Mouse (Mus musculus) gastrocnemius, adult 2 months (tissue): ENCODE results near the gene Ankrd2. TPM values are rescaled to one million over a fixed set of nuclear protein-coding genes. Genes with fewer than 3 reads are reported as not detected.

Experiments used
- DNase-seq: peaks from one replicate; pipeline ENCODE4 v3.0.0; 2022
- H3K27ac ChIP-seq: fragments of 200-600 bp; 2 replicates; pipeline ENCODE4 v1.8.1; 2022; ENCODE audit warnings: mild to moderate bottlenecking
- H3K4me3 ChIP-seq: fragments of 200-600 bp; 2 replicates; pipeline ENCODE4 v1.8.1; 2022; ENCODE audit warnings: mild to moderate bottlenecking, moderate library complexity
- CTCF ChIP-seq: fragments of 200-600 bp; IDR thresholded peaks from 2 replicates; pipeline ENCODE4 v1.8.1; 2022; ENCODE audit warnings: antibody characterized with exemption, mild to moderate bottlenecking, moderate library complexity
- intact Hi-C: fragments of 180-260 bp; cut with DNase I; formaldehyde crosslinking; loops from one replicate; pipeline ENCODE4 v1.15.1; 2025
- total RNA-seq, 2 experiments: library from RNA; stranded (reverse); gene quantifications; 2 replicates each; pipeline ENCODE4 v1.2.3; 2021

The Ankrd2 gene
- total RNA-seq, 2 experiments from 2014 or later = 154 to 235 TPM

DNA sequence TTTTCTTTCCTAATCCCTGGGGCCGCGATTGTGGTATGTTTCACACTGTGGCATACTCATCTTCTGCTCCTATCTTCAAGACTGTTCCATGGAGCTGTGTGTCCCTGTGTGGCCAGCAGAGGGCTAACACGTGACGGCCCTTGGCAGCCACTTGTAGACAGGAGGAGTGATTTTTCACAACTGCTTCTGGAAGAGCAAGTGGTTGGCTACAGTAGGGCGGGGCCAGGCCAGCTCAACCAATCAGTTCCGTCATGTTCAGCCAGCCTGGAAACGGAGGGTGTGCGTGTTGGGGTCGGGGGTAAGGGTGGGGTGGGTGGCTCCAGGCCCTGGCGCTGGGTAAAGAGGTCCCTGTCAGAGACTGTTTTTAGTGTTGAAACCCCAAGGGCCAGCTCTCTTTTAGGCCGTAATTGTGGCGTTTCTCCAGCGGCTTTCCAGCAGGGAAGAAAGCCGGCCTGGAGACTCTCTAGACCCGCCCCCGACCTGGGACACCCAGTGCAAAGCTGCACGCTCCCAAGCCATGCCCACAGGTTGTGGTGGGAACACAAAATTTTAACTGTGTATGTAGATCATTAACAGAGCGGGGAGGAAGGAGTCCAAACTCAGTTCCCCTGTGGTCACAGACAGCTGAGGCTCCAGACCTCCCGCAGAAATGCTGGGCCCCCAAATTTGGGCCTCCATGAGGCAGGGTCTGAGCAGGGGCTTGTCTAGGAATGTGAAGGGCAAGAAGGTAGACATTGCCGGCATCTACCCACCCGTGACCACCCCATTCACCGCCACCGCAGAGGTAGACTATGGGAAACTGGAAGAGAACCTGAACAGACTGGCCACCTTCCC is 9.7 kb downstream of the Ankrd2 start, which contains the start of gene Hoga1:
Gene Hoga1, plus strand, starts transcription at position 342 of the 834 bp plus-strand sequence.
- H3K4me3 ChIP-seq = peak within 1 kb of the TSS; percentile 77
- peak; percentile 79 for TF ChIP-seq CTCF
- peak; percentile 89 for DNase-seq
- intact Hi-C loops = no loop called here
- H3K27ac ChIP-seq = peak within 1 kb of the TSS; percentile 87

DNA sequence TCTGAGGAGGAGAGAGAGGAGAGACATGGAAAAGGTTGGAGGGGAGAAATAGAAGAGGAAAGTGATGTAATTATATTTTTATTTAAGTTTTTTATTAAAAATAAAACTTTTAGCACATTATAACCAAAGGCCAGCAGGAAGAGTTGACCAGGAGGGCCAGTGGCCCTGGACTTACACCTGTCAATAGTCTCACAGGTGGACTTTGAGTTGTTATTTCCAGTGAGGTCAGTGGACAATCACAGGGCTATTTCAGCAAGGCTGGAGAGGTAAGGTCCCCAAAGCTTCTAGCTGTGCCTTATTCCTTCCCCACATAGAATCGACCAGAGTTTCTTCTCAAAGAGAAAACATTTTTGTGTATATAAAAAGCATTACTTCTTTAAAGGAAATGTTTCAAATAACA is 14.5 kb downstream of the Ankrd2 start:
- no peak for DNase-seq
- no peak for TF ChIP-seq CTCF
- Histone ChIP-seq H3K27ac (no peak overlapping the region), H3K4me3 (no peak overlapping the region)
- intact Hi-C loops = no loop called here

DNA sequence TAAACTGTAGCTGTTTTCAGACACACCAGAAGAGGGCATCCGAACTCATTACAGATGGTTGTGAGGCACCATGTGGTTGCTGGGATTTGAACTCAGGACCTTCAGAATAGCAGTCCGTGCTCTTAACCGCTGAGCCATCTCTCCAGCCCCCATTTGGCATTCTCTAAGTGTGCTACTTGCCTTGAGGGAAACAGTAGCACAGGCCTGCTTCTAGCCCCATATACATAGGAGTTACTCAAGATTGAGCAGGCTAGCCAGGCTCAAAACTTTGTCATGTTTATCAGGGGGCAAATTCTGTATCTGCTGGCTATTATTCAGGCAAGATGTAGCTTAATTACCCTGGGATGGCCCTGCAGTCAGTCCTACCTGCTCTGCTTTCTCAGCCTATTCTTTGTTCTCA is 15.6 kb downstream of the Ankrd2 start:
- Histone ChIP-seq H3K27ac (no peak overlapping the region), H3K4me3 (no peak overlapping the region)
- DNase-seq = no peak
- TF ChIP-seq CTCF = no peak
- intact Hi-C loops = no loop called here

DNA sequence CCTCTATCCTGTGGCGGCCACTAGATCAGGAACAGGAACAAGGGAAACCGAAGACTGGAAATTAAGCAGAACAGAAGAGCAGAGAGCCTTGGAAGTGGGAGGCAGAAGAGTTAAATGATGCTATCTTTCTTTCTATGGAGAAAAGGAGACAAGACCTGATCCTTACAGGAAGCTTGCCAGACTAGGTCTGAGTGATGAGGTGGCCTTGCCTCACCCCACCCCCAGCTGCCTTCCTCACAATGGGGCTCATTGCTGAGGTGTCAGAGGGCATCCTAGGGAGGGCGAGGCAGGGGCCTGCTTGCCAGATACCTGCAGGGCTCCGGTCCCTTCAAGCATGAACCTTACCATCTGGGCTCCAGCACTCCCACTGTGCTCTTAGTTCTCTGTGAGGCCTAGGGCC is 16.1 kb downstream of the Ankrd2 start, which contains the start of gene 4933411K16Rik:
Gene 4933411K16Rik, plus strand, starts transcription at position 301 of the 400 bp plus-strand sequence.
- no peak within 1 kb of the TSS for H3K4me3 ChIP-seq
- no peak for TF ChIP-seq CTCF
- DNase-seq = no peak
- intact Hi-C loops = no loop called here
- H3K27ac ChIP-seq = no peak within 1 kb of the TSS

DNA sequence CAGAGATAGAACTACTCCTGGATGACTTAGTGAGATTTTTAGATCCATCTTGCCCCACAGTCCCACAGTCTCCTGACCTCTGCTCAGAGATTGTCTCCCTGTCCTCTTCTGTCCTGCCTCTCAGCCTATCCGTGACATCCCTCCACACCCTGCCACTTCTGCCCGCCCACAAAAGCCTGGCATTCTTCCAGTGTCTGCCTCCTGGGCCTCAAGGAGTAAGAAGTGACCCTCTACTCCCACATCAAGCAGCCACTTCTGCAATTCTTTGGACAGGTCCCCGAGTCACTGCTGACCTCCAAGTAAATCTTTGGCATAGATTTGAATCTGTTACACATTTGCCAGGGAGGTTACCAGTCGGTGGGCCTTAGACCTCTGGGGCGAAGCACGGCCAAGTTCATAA is 18.5 kb downstream of the Ankrd2 start:
- TF ChIP-seq CTCF = no peak
- H3K4me3 ChIP-seq = no peak overlapping the region
- H3K27ac ChIP-seq = no peak overlapping the region
- peak; percentile 52 for DNase-seq
- intact Hi-C loops = no loop called here

DNA sequence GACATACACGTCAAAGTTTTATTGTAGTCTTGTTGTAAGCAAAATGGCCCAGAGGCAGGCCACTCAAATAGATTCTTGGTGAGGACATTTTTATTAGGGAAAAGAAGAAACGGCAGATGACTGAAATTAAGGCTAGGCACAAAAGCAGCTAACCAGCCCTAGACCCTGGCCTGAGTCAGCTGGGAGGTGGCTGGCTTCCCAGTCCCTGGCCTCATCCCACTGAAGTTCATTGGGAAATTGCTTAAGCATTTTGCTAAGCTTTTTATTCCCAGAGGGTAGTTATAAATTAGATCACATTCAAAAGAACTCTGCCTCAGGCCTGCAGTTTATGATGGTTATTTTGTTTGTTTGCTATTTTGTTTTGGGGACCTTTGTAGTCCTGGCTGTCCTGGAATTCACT is 20.1 kb downstream of the Ankrd2 start:
- intact Hi-C loops = no loop called here
- TF ChIP-seq CTCF = no peak
- Histone ChIP-seq H3K27ac (peak overlapping the region; percentile 61), H3K4me3 (no peak overlapping the region)
- peak; percentile 88 for DNase-seq

DNA sequence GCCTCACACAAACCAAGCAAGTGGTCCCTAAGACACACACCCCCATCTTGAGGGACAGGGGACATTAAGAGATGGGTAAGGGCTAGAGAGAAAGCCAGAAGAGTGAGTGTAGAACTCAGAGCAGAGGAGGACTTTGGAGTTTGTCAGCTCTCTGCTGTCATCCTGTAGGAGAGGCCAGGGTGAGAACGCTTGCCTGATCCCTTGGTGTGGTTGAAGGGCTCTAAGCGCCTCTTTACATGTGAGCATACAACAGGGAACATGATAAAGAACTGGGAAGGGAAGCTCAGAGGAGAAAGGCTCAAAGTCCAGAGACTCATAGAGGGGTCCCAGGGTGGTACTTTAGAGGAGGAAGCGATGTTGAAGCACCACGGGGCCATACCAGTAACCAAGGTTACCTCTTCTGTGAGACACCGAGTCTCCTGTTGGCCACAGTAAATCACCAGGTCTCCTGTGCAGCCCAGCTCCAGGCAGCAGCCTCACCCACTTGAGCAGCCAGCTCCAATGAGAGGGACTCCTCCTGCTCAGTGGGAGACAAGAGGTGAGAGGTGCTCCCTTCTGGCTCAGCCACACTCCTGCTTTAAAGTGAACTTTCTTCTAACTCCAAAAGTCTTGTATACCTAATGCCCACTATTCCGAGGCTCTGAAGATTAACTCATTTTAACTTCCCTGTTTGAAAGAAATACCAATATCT is 21.1 kb downstream of the Ankrd2 start:
- H3K27ac ChIP-seq = peak overlapping the region; percentile 61
- no peak for TF ChIP-seq CTCF
- H3K4me3 ChIP-seq = no peak overlapping the region
- intact Hi-C loops = no loop called here
- DNase-seq = no peak

DNA sequence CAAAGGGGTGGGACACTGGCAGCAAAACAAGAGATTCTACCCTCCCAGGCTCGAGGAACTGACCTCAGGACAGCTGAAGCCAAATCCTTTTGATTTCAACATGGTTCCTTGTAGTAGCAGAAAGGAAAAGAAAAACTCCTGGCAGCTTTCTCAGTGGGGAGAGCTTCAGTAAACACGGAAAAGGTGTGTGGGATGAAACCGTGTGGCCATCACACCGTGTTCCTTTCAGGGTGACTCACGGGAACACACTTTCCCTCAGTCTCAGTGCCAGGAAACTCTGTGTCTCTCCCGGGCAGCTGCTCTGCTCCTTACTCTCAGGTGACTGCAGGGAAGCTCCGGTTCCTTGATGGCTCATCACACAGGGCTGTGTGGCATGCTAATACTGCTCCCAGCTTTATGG is 22.6 kb downstream of the Ankrd2 start:
- H3K27ac ChIP-seq = peak overlapping the region; percentile 73
- DNase-seq = peak; percentile 59
- intact Hi-C loops = no loop called here
- no peak overlapping the region for H3K4me3 ChIP-seq
- TF ChIP-seq CTCF = no peak

DNA sequence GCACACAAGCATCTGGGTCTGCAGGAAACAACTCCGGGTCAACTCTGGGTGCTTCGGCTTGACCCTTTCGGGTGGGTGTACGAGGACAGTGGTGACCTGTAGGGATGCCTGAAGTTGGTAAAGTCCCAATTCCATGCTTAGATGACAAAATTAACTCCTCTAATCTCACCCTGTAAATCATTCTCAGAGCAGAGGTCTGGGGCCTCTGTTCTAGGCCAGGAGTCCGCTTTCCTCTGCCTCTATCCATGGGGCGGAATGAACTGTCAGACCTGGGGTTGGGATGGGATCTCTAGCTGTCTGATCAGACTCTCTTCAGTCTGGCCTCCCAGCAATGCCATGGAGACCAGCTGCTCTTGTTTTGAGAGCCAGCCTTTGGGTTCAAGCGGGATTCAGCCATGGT is 25.6 kb downstream of the Ankrd2 start:
- H3K27ac ChIP-seq = no peak overlapping the region
- no peak overlapping the region for H3K4me3 ChIP-seq
- no peak for TF ChIP-seq CTCF
- intact Hi-C loops = no loop called here
- DNase-seq = no peak

DNA sequence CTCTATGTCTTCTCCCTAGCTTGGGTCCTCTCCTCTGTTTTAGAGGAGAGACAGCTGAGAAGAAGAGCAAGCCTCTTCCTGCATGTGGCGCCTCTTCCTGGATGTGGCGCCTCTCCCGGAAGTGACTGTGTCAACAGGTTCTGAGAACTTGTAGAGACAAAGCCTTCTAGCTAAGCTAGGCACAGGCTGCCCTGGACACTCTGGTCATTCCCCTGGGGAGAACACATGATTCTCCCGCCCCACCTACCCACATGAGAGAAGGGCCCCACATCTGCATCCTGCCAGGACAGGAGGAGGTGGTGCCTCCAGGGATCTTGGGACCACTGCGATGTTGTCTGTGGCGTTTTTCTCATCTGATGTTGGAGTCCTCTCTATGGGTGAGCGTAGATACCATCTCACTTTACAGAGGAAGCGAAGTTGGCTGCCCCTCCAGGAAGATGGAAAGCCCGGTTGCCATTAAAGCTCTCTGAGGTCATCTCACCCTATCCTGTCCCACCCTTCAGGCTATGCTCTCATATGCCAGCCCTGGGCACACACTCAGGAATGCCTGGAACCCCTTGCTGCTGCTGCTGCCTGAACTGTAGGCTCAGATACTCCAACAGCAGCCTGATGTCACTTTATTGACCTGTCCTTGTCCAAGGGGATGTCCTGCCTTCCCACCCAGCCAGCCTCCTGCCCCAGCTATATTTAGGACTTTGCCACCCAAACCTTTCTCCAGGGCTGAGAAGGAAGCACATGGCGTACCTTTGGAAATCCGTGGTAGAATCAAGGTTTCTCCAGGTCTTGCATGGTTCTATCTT is 32.8 kb downstream of the Ankrd2 start:
- DNase-seq = peak; percentile 78
- TF ChIP-seq CTCF = no peak
- H3K4me3 ChIP-seq = peak overlapping the region; percentile 66
- H3K27ac ChIP-seq = peak overlapping the region; percentile 88
- intact Hi-C loops = loop anchor here (1.0 kb wide), 1 partner anchor 33 kb away; the partner anchor contains the start of gene Ankrd2

DNA sequence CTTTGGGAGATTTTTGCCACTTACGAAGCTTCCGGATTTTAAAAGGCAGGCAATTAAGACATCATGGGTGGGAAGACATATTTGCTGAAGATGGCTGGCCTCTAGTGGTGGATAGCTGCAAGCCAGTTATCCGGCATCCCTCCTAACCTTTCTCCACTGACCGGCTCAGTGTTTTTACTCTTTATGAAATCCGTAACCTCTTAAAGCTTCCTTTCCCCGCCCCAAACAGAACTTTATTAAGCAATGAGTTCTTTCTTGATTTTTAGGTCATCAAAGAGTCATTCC is 33.4 kb downstream of the Ankrd2 start:
- TF ChIP-seq CTCF = peak; percentile 81
- intact Hi-C loops = loop anchor here (1.0 kb wide), 1 partner anchor 34 kb away; the partner anchor contains the start of gene Ankrd2
- Histone ChIP-seq H3K4me3 (peak overlapping the region; percentile 66), H3K27ac (peak overlapping the region; percentile 88)
- peak; percentile 40 for DNase-seq

DNA sequence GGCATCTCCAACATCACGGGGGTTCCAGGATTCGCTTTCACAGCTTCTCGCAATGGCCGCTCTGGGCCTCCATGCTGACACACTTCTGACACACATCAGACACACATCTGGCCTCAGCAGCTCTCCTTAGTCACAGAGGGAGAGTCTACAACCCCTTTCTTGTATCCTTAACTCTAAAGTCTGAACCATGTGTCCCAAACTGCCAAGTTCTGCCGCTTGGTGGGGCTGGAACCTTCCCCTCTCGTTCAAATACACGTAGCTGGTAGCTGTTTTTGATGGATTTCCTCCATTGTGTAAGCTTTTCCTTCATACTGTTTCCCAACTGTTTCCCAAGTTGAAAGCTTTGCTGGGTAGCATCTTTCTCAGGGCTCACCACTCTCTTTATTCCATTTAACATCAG is 35.4 kb downstream of the Ankrd2 start:
- no peak for DNase-seq
- TF ChIP-seq CTCF = no peak
- no peak overlapping the region for H3K27ac ChIP-seq
- no peak overlapping the region for H3K4me3 ChIP-seq
- intact Hi-C loops = no loop called here
